In the genomic region with DNA sequence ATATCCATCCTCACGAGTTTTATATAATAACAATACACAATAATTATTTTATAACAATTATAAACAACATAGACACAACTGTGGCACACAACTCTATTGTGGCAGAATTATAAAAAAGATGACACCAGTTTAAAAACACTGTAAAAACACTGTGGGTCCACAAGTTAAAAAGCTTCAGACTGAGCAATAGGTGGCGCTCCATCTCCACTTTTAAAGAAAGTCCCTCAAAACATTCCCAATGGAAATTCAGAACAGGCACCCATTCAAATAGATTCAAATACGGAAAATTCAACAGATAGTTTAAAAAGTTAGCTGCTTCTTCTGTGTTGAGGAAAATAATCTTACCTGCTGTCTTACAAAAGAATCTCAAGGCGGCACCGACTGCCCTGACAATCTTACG, we compare ENCODE assay signal across 8 mouse cellular contexts.
DNase-seq lines count a peak whose midpoint lies in the region; ATAC-seq lines count a peak whose summit lies in the region.

No protein-coding gene starts in this region.

- ATAC-seq in activated CD4-positive, CD25-positive, alpha-beta regulatory T cell, adult 4 months: no peak

- peak; percentile 59 to 65 for DNase-seq in cerebellum, postnatal 14 days
- no peak for DNase-seq in cerebellum, adult 11 months
- DNase-seq in kidney, postnatal 10 days: peak; percentile 34
- DNase-seq in kidney, adult 18-20 months: no peak
- peak; percentile 55 for DNase-seq in 416B (ENCODE audit: low read depth)
- DNase-seq in cerebellum, postnatal 36 days: peak; percentile 19 to 41
- no peak for DNase-seq in ovary, postnatal 14 days (ENCODE audit: low spot score)

Comparison
In these comparisons a context has a peak if more than half of its experiments do, and no peak if none do; other contexts are left out.
1. DNase-seq: peak in cerebellum, postnatal 14 days (2 of 2), kidney, postnatal 10 days (single experiment), 416B (single experiment) and cerebellum, postnatal 36 days (2 of 2); none in cerebellum, adult 11 months (single experiment), kidney, adult 18-20 months (single experiment) and ovary, postnatal 14 days (single experiment).